Mouse (Mus musculus) heart, embryonic 13.5 days (tissue): ENCODE measurements at regions not wholly inside any gene's neighbourhood (a gene's known extent, or its start where the extent isn't known, plus 50 kb on each side); places are given as distances from the start of the nearest gene placed in this dataset.

ENCODE experiments used
- ATAC-seq: fragments of 200-750 bp; cut with Nextera tagmentation; 2 replicates; pipeline ENCODE4 v1.8.0; 2017; ENCODE audit warnings: moderate TSS enrichment; ENCODE audit not compliant: insufficient number of reproducible peaks, low FRiP score, low TSS enrichment; ENCODE audit errors: extremely low read depth
- H3K27ac ChIP-seq: fragments of 300-500 bp; sonication (generic); replicated peaks from 2 replicates; pipeline ENCODE4 v1.5.1; 2015; ENCODE audit warnings: moderate library complexity, mild to moderate bottlenecking, inconsistent platforms
- H3K27me3 ChIP-seq: fragments of 300-500 bp; sonication (generic); replicated peaks from 2 replicates; pipeline ENCODE4 v1.6.1; 2015; ENCODE audit warnings: mild to moderate bottlenecking, inconsistent platforms
- H3K36me3 ChIP-seq: fragments of 300-500 bp; sonication (generic); 2 replicates; pipeline ENCODE4 v1.6.1; 2015; ENCODE audit warnings: mild to moderate bottlenecking, inconsistent platforms
- H3K4me1 ChIP-seq: fragments of 300-500 bp; sonication (generic); 2 replicates; pipeline ENCODE4 v1.6.1; 2015; ENCODE audit warnings: inconsistent platforms
- H3K4me2 ChIP-seq: fragments of 300-500 bp; sonication (generic); 2 replicates; pipeline ENCODE4 v1.6.1; 2015; ENCODE audit warnings: inconsistent platforms, mild to moderate bottlenecking, moderate library complexity
- H3K4me3 ChIP-seq: fragments of 300-500 bp; sonication (generic); 2 replicates; pipeline ENCODE4 v1.5.1; 2015; ENCODE audit warnings: moderate library complexity, mild to moderate bottlenecking, inconsistent platforms
- H3K9ac ChIP-seq: fragments of 300-500 bp; sonication (generic); 2 replicates; pipeline ENCODE4 v1.6.1; 2015; ENCODE audit warnings: inconsistent platforms, mild to moderate bottlenecking, moderate library complexity
- H3K9me3 ChIP-seq: fragments of 300-500 bp; sonication (generic); 2 replicates; pipeline ENCODE4 v1.6.1; 2016; ENCODE audit warnings: inconsistent platforms
- WGBS: fragments of 180-500 bp; shearing (Covaris S2); methylation state at CpG from one replicate; pipeline ENCODE4 v1.1.7; 2015; ENCODE audit warnings: mixed read lengths; 5-methylcytosine and 5-hydroxymethylcytosine counted together

DNA sequence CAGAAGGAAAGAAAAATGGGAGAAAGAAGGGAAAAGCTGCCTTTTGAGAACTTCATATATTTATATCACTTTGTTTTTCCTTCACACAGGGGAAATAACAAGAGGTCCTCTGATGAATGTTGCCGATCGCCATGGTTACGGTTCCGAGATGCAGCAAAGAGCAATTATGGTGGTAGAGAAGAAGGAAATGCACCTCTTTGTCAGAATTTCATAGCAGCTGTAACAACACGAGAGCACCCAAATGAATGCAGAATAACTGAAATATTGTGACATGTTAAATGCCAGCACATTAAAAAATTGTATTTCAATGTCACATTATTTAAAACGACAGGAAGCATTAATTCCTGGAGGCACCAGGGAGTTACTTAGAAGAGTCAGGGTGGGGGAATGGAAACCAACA, 279.4 kb downstream of the Mctp2 start:
- Histone ChIP-seq H3K9me3 (no peaks in the 10 kb centered on the region), H3K9ac (no peak overlapping the region), H3K4me3 (no peak overlapping the region), H3K4me1 (no peaks in the 10 kb centered on the region), H3K36me3 (no peaks in the 10 kb centered on the region), H3K27me3 (no peaks in the 10 kb centered on the region), H3K27ac (no peak overlapping the region), H3K4me2 (no peak overlapping the region)
- WGBS = 80% methylated on average over 6 of the region's 6 CpGs
- ATAC-seq = no peak

DNA sequence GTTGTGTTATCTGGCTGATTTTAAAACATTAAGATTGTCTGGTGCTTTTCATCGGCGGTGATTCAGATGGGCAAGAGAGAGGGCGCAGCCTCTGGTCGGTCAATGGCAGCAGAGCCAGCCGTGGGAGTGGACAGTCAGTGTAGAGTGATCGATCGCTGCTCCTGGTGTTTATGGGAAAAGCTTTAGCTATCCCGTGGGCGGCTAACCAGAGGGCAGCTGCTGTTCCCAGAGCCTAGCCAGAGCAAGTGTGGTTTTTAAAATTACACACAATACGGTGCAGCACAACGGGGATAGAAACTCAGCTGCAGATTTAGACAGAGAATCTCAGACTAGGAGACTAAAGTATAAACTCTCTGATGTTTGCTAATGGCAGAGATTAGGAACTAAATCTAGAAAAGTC, 297.3 kb downstream of the Mctp2 start:
- WGBS = 75% methylated on average over 11 of the region's 11 CpGs
- H3K4me3 ChIP-seq = no peak overlapping the region
- H3K4me2 ChIP-seq = no peak overlapping the region
- no peaks in the 10 kb centered on the region for H3K27me3 ChIP-seq
- H3K9ac ChIP-seq = no peak overlapping the region
- no peaks in the 10 kb centered on the region for H3K4me1 ChIP-seq
- H3K36me3 ChIP-seq = no peaks in the 10 kb centered on the region
- no peak overlapping the region for H3K27ac ChIP-seq
- no peak for ATAC-seq
- no peaks in the 10 kb centered on the region for H3K9me3 ChIP-seq

DNA sequence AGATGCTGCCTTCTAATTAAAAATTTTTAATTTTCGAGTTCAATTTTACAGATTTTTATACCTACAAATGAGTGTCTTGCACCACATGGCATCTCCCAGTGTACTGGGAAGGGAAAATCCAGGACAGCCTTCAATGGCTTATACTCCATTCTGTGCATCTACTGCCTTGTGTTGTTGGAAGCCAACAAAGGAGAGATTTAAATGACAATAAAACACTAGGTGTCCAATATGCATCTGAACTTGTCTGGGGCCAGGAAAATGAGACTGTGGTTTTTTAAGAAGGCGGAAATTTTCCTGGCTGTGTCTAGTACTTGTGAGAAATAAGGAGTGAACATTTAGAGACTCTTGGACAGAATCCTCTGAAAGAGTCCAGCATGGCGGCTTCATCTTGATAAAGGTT, 302.1 kb downstream of the Mctp2 start:
- WGBS = 58% methylated on average over 3 of the region's 3 CpGs
- H3K36me3 ChIP-seq = no peaks in the 10 kb centered on the region
- H3K4me2 ChIP-seq = no peak overlapping the region
- H3K27ac ChIP-seq = no peak overlapping the region
- H3K4me3 ChIP-seq = no peak overlapping the region
- no peaks in the 10 kb centered on the region for H3K9me3 ChIP-seq
- no peaks in the 10 kb centered on the region for H3K4me1 ChIP-seq
- no peak overlapping the region for H3K9ac ChIP-seq
- no peak for ATAC-seq
- no peaks in the 10 kb centered on the region for H3K27me3 ChIP-seq

DNA sequence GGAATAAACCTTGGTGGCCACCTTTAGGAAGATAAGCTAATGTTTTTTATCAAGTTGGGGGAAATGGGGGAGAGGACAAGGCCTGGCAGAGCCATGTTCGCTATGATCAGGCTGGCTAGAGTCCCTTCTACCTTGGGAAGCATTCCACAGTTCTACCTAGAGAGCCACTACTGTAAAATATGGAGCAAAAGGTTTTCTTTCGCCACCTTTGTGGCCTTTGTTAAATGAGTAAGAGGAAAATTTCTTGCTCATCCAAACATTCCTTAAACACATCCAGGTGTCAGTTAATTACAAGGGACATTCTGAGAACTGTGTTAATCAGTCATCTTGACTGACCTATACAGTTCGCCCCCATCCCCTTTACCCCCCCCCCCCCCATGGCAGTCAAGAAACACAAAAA, 313.9 kb downstream of the Mctp2 start:
- H3K36me3 ChIP-seq = no peaks in the 10 kb centered on the region
- no peak overlapping the region for H3K4me2 ChIP-seq
- 63% methylated on average over 3 of the region's 3 CpGs for WGBS
- H3K4me3 ChIP-seq = no peak overlapping the region
- H3K4me1 ChIP-seq = no peaks in the 10 kb centered on the region
- no peak overlapping the region for H3K27ac ChIP-seq
- no peaks in the 10 kb centered on the region for H3K27me3 ChIP-seq
- no peaks in the 10 kb centered on the region for H3K9me3 ChIP-seq
- H3K9ac ChIP-seq = no peak overlapping the region
- no peak for ATAC-seq

DNA sequence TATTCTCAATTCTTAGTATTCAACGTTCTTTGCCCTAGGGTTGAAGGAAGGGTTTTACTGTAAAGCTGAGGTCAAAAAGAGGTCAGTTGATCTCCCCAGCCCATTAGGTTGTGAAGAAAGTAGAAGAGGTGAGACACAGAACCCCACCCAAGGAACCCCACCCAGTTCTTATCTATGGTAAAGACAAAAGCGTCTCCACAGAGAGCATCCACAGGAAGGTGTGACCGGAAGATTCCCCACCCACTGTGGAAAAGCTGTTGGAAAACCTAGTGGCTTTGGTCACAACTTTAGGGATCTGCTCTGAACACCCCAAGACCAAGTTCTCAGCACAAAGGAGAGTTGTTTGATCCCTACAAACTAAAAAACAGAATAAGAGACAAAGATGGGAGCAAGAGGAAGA, 314.6 kb downstream of the Mctp2 start:
- no peaks in the 10 kb centered on the region for H3K36me3 ChIP-seq
- no peak overlapping the region for H3K4me3 ChIP-seq
- H3K9me3 ChIP-seq = no peaks in the 10 kb centered on the region
- 59% methylated on average over 3 of the region's 3 CpGs for WGBS
- H3K4me1 ChIP-seq = no peaks in the 10 kb centered on the region
- no peak for ATAC-seq
- no peaks in the 10 kb centered on the region for H3K27me3 ChIP-seq
- no peak overlapping the region for H3K4me2 ChIP-seq
- H3K27ac ChIP-seq = no peak overlapping the region
- no peak overlapping the region for H3K9ac ChIP-seq

DNA sequence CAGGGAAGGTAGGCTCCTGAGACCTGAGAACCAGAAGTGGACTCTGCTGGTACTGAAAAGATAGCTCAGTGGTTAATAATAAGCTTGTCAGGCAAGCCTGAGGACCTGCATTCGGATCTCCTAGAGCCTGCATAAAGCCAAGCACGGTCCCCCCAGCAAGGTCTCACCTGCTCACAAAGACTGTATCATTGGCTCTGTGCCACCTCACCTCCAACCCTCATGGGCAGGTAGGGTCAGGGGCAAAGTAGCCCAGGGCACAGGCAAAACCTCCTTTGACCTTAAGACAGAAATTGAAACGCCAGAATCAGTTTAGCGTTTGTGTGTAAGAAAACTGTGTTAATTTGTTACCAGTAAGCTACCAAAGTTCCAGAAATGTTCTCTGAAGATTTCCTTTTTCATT, 315.2 kb downstream of the Mctp2 start:
- H3K4me1 ChIP-seq = no peaks in the 10 kb centered on the region
- WGBS = 81% methylated on average over 4 of the region's 4 CpGs
- ATAC-seq = no peak
- no peak overlapping the region for H3K4me3 ChIP-seq
- H3K9ac ChIP-seq = no peak overlapping the region
- H3K27me3 ChIP-seq = no peaks in the 10 kb centered on the region
- no peak overlapping the region for H3K27ac ChIP-seq
- no peak overlapping the region for H3K4me2 ChIP-seq
- H3K9me3 ChIP-seq = no peaks in the 10 kb centered on the region
- H3K36me3 ChIP-seq = no peaks in the 10 kb centered on the region

DNA sequence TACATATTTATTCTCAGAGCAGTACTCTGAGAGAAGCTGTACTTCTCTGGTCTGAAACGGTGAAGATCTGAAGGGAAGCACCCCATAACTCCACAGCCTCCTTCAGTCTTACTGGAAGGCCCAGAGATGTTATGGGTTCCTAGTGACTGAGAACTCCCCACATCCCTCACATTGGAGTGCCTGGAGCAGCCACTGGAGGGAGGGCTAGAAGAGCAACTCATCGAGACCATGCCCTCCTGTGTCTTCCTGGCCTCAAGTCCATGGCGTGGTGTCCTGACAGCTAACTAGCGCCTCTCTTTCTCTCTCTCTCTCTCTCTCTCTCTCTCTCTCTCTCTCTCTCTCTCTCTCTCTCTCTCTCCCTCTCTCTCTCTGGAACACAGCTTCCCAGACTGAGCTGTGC, 340.4 kb downstream of the Mctp2 start:
- Histone ChIP-seq H3K9ac (no peak overlapping the region), H3K4me1 (no peaks in the 10 kb centered on the region), H3K4me3 (no peak overlapping the region), H3K4me2 (no peak overlapping the region), H3K36me3 (no peaks in the 10 kb centered on the region), H3K27ac (no peak overlapping the region), H3K9me3 (no peaks in the 10 kb centered on the region), H3K27me3 (no peaks in the 10 kb centered on the region)
- WGBS = 48% methylated on average over 4 of the region's 4 CpGs
- ATAC-seq = no peak

DNA sequence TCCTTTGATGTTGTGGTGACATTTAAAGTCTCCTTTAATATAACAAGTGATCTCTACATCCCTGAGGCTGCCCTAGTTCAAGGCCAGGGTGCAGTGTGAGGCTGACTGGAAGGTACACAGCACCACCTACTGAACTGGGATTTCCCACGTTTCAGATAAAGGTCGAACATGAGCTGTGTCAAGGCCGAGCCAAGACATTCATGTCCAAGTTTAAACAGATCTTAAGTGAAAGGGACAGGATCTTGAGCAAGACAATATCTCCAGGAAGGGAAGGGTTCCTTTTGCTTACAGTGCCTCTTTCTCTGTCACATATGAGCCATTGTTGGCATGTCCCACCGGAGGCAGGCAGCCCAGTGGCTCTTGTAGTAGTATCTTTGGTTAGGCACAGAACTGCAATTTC, 343.0 kb downstream of the Mctp2 start:
- no peak overlapping the region for H3K4me3 ChIP-seq
- H3K4me2 ChIP-seq = no peak overlapping the region
- ATAC-seq = no peak
- H3K9me3 ChIP-seq = no peaks in the 10 kb centered on the region
- H3K9ac ChIP-seq = no peak overlapping the region
- H3K36me3 ChIP-seq = no peaks in the 10 kb centered on the region
- WGBS = 42% methylated on average over 4 of the region's 4 CpGs
- H3K4me1 ChIP-seq = no peaks in the 10 kb centered on the region
- H3K27ac ChIP-seq = no peak overlapping the region
- no peaks in the 10 kb centered on the region for H3K27me3 ChIP-seq

DNA sequence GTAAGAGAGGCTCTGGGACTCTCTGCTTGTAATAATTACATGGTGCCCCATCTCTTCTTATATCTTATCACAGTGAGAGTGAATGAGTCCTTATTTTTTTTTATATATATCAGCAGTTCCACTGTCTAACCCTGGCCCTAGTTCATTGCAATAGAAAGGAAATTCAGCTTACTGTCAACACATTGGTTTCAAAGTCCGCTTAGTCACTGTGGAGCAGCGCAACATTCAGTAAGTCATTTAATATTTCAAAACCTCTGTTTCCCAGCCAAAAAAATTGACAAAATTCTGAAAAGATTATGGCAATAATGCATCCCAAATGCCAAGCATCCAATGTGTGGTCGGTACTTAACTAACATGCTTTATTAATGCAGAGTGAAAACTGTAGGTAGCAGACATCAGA, 343.6 kb downstream of the Mctp2 start:
- no peak for ATAC-seq
- Histone ChIP-seq H3K9me3 (no peaks in the 10 kb centered on the region), H3K4me3 (no peak overlapping the region), H3K9ac (no peak overlapping the region), H3K27ac (no peak overlapping the region), H3K36me3 (no peaks in the 10 kb centered on the region), H3K4me1 (no peaks in the 10 kb centered on the region), H3K27me3 (no peaks in the 10 kb centered on the region), H3K4me2 (no peak overlapping the region)
- 82% methylated on average over 3 of the region's 3 CpGs for WGBS

DNA sequence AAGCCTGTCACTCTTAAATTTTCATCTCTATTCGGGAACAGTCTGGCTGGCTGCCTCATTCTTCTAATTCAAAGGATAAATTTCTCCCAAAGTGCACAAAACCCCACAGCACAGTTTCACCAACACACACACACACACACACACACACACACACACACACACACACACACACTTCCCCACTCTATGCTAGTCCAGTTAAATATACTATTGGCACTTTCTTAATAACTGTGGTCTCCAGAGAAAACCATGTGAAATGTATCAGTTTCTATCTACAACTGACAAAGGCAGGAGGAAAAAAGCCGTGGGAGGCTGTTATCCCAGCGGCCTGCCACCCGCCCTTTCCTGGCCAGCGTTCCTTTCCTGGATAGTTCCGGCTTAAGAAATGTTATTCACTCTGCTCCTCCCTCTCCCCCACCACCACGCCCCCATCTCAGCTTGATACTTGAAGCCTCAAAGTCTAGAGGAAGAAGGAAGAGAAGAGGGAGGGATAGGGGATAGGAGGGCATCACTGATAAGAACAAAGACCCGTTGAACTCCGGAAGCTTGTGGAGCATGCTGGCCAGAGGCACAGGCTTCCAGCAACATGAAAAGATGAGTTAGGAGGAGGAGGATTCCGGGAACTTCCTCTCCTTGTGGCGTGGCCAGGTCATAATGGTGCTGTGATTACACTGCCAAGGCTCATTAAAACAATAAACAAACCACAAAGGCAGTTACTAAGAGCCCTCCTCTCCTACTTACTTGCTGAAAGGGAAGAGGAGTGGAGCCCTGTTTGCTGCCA, 345.8 kb downstream of the Mctp2 start:
- no peaks in the 10 kb centered on the region for H3K4me1 ChIP-seq
- H3K36me3 ChIP-seq = no peaks in the 10 kb centered on the region
- peak overlapping the region; percentile 68 for H3K4me2 ChIP-seq
- WGBS = 4% methylated on average over 11 of the region's 11 CpGs
- H3K27me3 ChIP-seq = no peaks in the 10 kb centered on the region
- ATAC-seq = peak; percentile 58; the same call in 1 of the 2 replicates
- H3K9me3 ChIP-seq = no peaks in the 10 kb centered on the region
- H3K9ac ChIP-seq = no peak overlapping the region; the same call in 1 of the 2 replicates
- H3K27ac ChIP-seq = peak overlapping the region; percentile 49
- H3K4me3 ChIP-seq = peak overlapping the region; percentile 39

DNA sequence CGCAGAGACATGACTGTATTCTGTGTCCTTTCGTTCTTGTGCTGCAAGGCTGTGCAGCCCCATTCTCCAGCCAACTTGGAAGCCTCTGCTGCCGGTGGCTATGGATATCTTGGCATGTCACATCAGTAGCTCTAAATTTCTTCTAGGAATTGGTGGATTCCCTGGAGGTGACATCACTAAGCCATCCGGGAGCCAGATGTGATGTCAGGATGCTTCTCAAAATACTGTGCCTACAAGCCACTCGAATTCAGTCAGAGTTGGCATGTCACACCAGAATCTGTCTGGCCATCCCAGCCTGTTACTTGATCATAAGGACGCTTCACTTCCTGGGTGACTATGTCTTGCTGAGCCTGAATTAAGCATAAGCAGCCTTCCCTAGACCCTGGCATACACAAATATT, 359.9 kb downstream of the Mctp2 start:
- no peak overlapping the region for H3K9ac ChIP-seq
- no peak for ATAC-seq
- H3K4me3 ChIP-seq = no peak overlapping the region
- WGBS = 62% methylated on average over 6 of the region's 6 CpGs
- H3K27ac ChIP-seq = no peak overlapping the region
- H3K36me3 ChIP-seq = no peaks in the 10 kb centered on the region
- H3K27me3 ChIP-seq = peaks cover 12% of the 10 kb centered on the region; the same call in 1 of the 2 replicates
- H3K9me3 ChIP-seq = no peaks in the 10 kb centered on the region
- H3K4me2 ChIP-seq = no peak overlapping the region
- peaks cover 2% of the 10 kb centered on the region; the same call in 1 of the 2 replicates for H3K4me1 ChIP-seq
